Comparison of ENCODE assay signal across 18 mouse cellular contexts in genomic region chr17:79602381-79602780, GRCm38 (mm10).
"Had no signal": no experiment of that assay in that cellular context is flagged by ENCODE, and none has a peak within 500 bp of the region (broad histone marks: within the 10 kb centered on the region; RNA-seq: fewer than 3 reads in every experiment).

No protein-coding gene starts in this region.

- H3K4me2 ChIP-seq: lung, embryonic 14.5 days; midbrain, embryonic 13.5 days; midbrain, embryonic 15.5 days; neural tube, embryonic 13.5 days; neural tube, embryonic 15.5 days; stomach, embryonic 15.5 days had no signal

- H3K9ac ChIP-seq: liver, embryonic 14.5 days; lung, embryonic 14.5 days; midbrain, embryonic 13.5 days; midbrain, embryonic 15.5 days; neural tube, embryonic 13.5 days; neural tube, embryonic 15.5 days; stomach, embryonic 15.5 days had no signal

- H3K4me1 ChIP-seq: midbrain, embryonic 15.5 days; neural tube, embryonic 15.5 days; stomach, embryonic 15.5 days had no signal

- H3K27ac ChIP-seq: liver, embryonic 14.5 days; midbrain, embryonic 13.5 days; midbrain, embryonic 15.5 days; neural tube, embryonic 13.5 days; neural tube, embryonic 15.5 days; stomach, embryonic 15.5 days; stomach, postnatal 0 days had no signal

- ATAC-seq: midbrain, embryonic 13.5 days; midbrain, embryonic 15.5 days had no signal

- H3K27me3 ChIP-seq: midbrain, embryonic 13.5 days; midbrain, embryonic 15.5 days; neural tube, embryonic 13.5 days; neural tube, embryonic 15.5 days; stomach, embryonic 15.5 days had no signal

- DNase-seq: lung, adult 18-20 months; lung, embryonic 14.5 days; lung, postnatal 10 days; lung, postnatal 4 days; retina, postnatal 1 day; right cerebral cortex, adult 18-20 months; right cerebral cortex, postnatal 14 days; thymus, adult 2 months; thymus, postnatal 14 days; thymus, postnatal 36 days had no signal

- H3K36me3 ChIP-seq: midbrain, embryonic 13.5 days; midbrain, embryonic 15.5 days; neural tube, embryonic 13.5 days; neural tube, embryonic 15.5 days; stomach, embryonic 15.5 days had no signal

- H3K4me3 ChIP-seq: midbrain, embryonic 13.5 days; midbrain, embryonic 15.5 days; myocyte; neural tube, embryonic 13.5 days; neural tube, embryonic 15.5 days; stomach, embryonic 15.5 days had no signal

- H3K9me3 ChIP-seq: midbrain, embryonic 13.5 days; midbrain, embryonic 15.5 days; neural tube, embryonic 13.5 days; neural tube, embryonic 15.5 days; stomach, embryonic 15.5 days had no signal
